Mouse (Mus musculus) stomach, embryonic 14.5 days (tissue): Measurements from ENCODE around the gene Meioc. TPM values are rescaled to one million over a fixed set of nuclear protein-coding genes. Genes with fewer than 3 reads are reported as not detected.
"Not testable (repeated sequence)": the region's sequence is repeated elsewhere in the genome, so short reads cannot be mapped to it uniquely, and the experiment has no call there.

Experiments
- ATAC-seq: fragments of 200-750 bp; cut with Nextera tagmentation; 2 replicates; pipeline ENCODE4 v1.8.0; 2017; ENCODE audit warnings: low read depth, moderate TSS enrichment; ENCODE audit not compliant: insufficient number of reproducible peaks, insufficient read depth, low FRiP score
- H3K27ac ChIP-seq: fragments of 300-500 bp; sonication (generic); 2 replicates; pipeline ENCODE4 v1.5.1; 2014; ENCODE audit warnings: mild to moderate bottlenecking, low read length, moderate library complexity, mixed read lengths
- H3K27me3 ChIP-seq: fragments of 300-500 bp; sonication (generic); 2 replicates; pipeline ENCODE4 v1.6.1; 2014; ENCODE audit warnings: low read length, control low read depth, mixed read lengths; ENCODE audit not compliant: control insufficient read depth, insufficient read depth
- H3K36me3 ChIP-seq: fragments of 300-500 bp; sonication (generic); 2 replicates; pipeline ENCODE4 v1.6.1; 2014; ENCODE audit warnings: mild to moderate bottlenecking, control low read depth, low read length, moderate library complexity, mixed read lengths; ENCODE audit not compliant: control insufficient read depth, insufficient read depth
- H3K4me1 ChIP-seq: fragments of 300-500 bp; sonication (generic); 2 replicates; pipeline ENCODE4 v1.6.1; 2014; ENCODE audit warnings: low read length, control low read depth, mixed read lengths; ENCODE audit not compliant: control insufficient read depth, insufficient read depth
- H3K4me2 ChIP-seq: fragments of 300-500 bp; sonication (generic); replicated peaks from 2 replicates; pipeline ENCODE4 v1.6.1; 2014; ENCODE audit warnings: low read depth, low read length, control low read depth
- H3K4me3 ChIP-seq: fragments of 300-500 bp; sonication (generic); 2 replicates; pipeline ENCODE4 v1.5.1; 2014; ENCODE audit warnings: low read depth, low read length, control low read depth
- H3K9ac ChIP-seq: fragments of 300-500 bp; sonication (generic); replicated peaks from 2 replicates; pipeline ENCODE4 v1.6.1; 2014; ENCODE audit warnings: low read depth, mild to moderate bottlenecking, control low read depth, low read length, moderate library complexity, mixed read lengths
- H3K9me3 ChIP-seq: fragments of 300-500 bp; sonication (generic); 2 replicates; pipeline ENCODE4 v1.6.1; 2016; ENCODE audit warnings: low read depth, low read length, control low read depth; ENCODE audit not compliant: control insufficient read depth
- WGBS: fragments of 180-500 bp; shearing (Covaris S2); extraction: QIAGEN DNeasy Blood & Tissue Kit; methylation state at CpG from one replicate; pipeline ENCODE4 v1.1.7; 2014; 5-methylcytosine and 5-hydroxymethylcytosine counted together
- polyA plus RNA-seq: library from polyadenylated mRNA; unstranded; fragments of >200 nt; fragmentation: Nextera tagmentation; extraction: Ambion mirVana; gene quantifications from 2 replicates; pipeline ENCODE4 v1.2.1, GENCODE M21; 2014

The Meioc gene
- polyA plus RNA-seq, 1 experiment from 2014 or later, result 0.80 TPM

- Histone ChIP-seq H3K27ac (no peak overlapping the region), H3K4me2 (peak overlapping the region; percentile 64), H3K36me3 (no peaks in the 10 kb centered on the region), H3K4me3 (peak overlapping the region; percentile 62), H3K4me1 (peaks cover 5% of the 10 kb centered on the region; the same call in 1 of the 2 replicates), H3K9ac (peak overlapping the region; percentile 57; the same call in 1 of the 2 replicates), H3K9me3 (no peaks in the 10 kb centered on the region), H3K27me3 (no peaks in the 10 kb centered on the region)
- WGBS, result 15% methylated on average over 9 of the region's 9 CpGs
- no peak for ATAC-seq
Observed at GRCm38 (mm10) chr11:102698018-102698476, 34.5 kb downstream of the Meioc start.

DNA sequence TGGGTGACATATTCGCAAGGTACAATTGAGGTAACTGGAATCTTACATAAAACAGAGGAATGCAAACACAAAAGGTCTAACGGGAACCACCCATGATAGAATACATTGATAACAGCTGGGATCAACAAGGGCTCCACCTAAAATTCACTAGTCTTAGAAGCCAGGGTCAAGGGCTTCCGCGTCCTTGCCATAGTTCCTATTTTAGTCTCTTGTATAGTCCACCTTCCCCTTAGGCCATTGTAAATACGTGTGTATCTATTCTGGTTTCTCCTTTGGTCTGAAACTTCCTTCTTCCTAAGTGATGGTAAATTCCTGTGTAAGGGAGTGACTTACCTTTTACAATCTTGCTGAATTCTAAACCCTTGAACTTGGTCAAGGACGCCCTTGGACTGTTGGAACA lies 38.7 kb downstream of the Meioc start:
- H3K27ac ChIP-seq, H3K4me2 ChIP-seq, H3K4me3 ChIP-seq, H3K4me1 ChIP-seq, H3K27me3 ChIP-seq, ATAC-seq, H3K9ac ChIP-seq, H3K9me3 ChIP-seq, H3K36me3 ChIP-seq: not testable (repeated sequence)
- WGBS, result 88% methylated on average over 6 of the region's 6 CpGs

- Histone ChIP-seq H3K4me2 (no peak overlapping the region), H3K27me3 (no peaks in the 10 kb centered on the region), H3K4me3 (no peak overlapping the region), H3K9me3 (0 out of 2 replicates have a peak, but pooled peaks cover under 1% of the 10 kb centered on the region), H3K4me1 (no peaks in the 10 kb centered on the region), H3K9ac (no peak overlapping the region), H3K27ac (no peak overlapping the region), H3K36me3 (no peaks in the 10 kb centered on the region)
- no peak for ATAC-seq
- 92% methylated on average over 4 of the region's 4 CpGs for WGBS
Observed at GRCm38 (mm10) chr11:102712411-102712810, 48.9 kb downstream of the Meioc start.

- not testable (repeated sequence) for H3K27ac ChIP-seq, H3K27me3 ChIP-seq, H3K36me3 ChIP-seq, H3K9ac ChIP-seq, H3K4me3 ChIP-seq, H3K9me3 ChIP-seq, H3K4me1 ChIP-seq, H3K4me2 ChIP-seq, ATAC-seq
- 84% methylated on average over 2 of the region's 2 CpGs for WGBS
Observed at GRCm38 (mm10) chr11:102714578-102714977, 51.1 kb downstream of the Meioc start.

- H3K9me3 ChIP-seq, result 0 out of 2 replicates have a peak, but pooled peaks cover 4% of the 10 kb centered on the region
- no peaks in the 10 kb centered on the region for H3K27me3 ChIP-seq
- no peak overlapping the region for H3K9ac ChIP-seq
- no peak overlapping the region for H3K27ac ChIP-seq
- 77% methylated on average over 7 of the region's 7 CpGs for WGBS
- H3K4me1 ChIP-seq, result no peaks in the 10 kb centered on the region
- H3K4me2 ChIP-seq, result no peak overlapping the region
- no peak overlapping the region for H3K4me3 ChIP-seq
- H3K36me3 ChIP-seq, result no peaks in the 10 kb centered on the region
- no peak for ATAC-seq
Observed at GRCm38 (mm10) chr11:102716135-102716534, 52.6 kb downstream of the Meioc start.

DNA sequence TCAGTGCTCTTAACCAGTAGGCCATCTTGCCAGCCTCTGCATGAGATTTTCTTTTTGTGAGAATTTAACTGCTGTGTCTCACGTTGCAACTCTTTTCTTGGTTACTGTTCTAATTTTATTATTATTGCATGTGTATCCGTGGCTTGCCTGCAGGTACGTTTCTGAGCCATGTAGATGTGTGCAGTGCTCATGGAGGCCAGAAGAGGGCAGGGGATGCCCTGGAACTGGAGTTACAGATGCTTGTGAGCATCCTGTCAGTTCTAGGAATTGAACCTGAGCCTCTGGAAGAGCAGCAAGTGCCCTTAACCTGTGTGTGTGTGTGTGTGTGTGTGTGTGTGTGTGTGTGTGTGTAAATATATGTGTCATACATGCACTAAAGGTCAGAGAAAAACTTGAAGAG lies 62.1 kb downstream of the Meioc start:
- no peaks in the 10 kb centered on the region for H3K27me3 ChIP-seq
- ATAC-seq, result no peak
- H3K4me3 ChIP-seq, result no peak overlapping the region
- no peak overlapping the region for H3K9ac ChIP-seq
- 33% methylated on average over 3 of the region's 3 CpGs for WGBS
- H3K9me3 ChIP-seq, result no peaks in the 10 kb centered on the region
- H3K36me3 ChIP-seq, result no peaks in the 10 kb centered on the region
- H3K4me2 ChIP-seq, result no peak overlapping the region
- no peaks in the 10 kb centered on the region for H3K4me1 ChIP-seq
- no peak overlapping the region for H3K27ac ChIP-seq

DNA sequence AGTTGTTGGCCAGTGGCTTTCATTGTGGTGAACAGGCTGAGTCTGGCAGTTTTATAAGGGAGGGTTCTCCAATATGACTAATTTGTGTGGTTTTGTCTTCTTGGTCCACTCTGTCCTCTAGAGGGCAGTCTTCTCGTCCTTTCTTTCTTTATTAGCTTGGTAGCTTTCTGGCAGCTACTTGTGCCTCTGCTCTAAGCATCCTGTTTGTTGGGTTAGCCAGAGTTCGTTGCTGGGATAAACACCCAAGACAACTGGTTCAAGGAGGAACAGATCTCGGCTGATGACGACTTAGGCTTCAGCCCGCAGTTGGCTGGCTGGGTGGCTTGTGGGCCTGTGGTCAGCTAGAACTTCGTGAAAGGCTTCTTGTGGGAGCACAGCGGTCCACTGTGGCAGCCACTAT lies 65.1 kb downstream of the Meioc start:
- Histone ChIP-seq H3K36me3 (no peaks in the 10 kb centered on the region), H3K4me1 (no peaks in the 10 kb centered on the region), H3K9me3 (no peaks in the 10 kb centered on the region), H3K4me3 (no peak overlapping the region), H3K27ac (no peak overlapping the region), H3K4me2 (no peak overlapping the region), H3K9ac (no peak overlapping the region), H3K27me3 (no peaks in the 10 kb centered on the region)
- ATAC-seq, result no peak
- 31% methylated on average over 7 of the region's 7 CpGs for WGBS

DNA sequence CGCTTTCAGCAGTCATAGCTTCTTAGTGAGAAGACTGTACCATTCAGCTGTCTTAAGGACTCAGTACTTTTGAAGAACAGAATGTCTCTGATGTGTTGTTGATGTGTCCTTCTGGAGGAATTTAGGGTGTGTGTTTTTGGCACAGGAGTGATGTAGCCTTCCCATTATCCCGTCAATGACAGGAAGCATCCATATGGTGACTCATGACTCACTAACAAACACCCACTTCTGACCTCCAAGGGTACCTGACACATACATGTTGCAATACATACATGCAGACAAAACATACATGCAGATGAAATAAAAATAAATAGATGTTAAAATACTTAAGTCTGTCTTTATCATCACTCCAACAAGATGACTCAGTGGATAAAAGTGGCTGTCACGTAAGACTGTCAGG lies 66.3 kb downstream of the Meioc start:
- 77% methylated on average over 3 of the region's 3 CpGs for WGBS
- no peak for ATAC-seq

DNA sequence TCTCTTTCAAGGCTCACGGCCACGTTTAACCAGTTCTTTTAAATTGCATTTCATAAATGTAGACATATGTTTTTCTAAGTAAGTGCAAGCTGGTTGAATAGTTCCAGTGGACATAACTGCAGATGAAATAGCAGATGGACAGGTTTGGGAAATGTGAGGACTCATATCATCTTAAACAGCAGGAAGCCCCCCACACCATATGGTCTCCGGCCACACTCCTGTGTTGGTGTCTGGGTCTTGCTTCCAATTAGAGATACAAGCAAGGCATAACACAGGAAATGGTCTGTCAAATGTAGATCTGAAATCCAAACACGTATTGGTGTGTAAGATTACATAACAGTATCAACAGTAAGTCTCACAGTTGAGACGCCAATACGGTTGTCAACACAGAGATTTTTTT lies 67.8 kb downstream of the Meioc start:
- H3K27ac ChIP-seq, result no peak overlapping the region
- no peak overlapping the region for H3K4me3 ChIP-seq
- H3K27me3 ChIP-seq, result no peaks in the 10 kb centered on the region
- 74% methylated on average over 6 of the region's 6 CpGs for WGBS
- H3K4me2 ChIP-seq, result no peak overlapping the region
- ATAC-seq, result no peak
- no peaks in the 10 kb centered on the region for H3K36me3 ChIP-seq
- no peaks in the 10 kb centered on the region for H3K4me1 ChIP-seq
- no peaks in the 10 kb centered on the region for H3K9me3 ChIP-seq
- H3K9ac ChIP-seq, result no peak overlapping the region

More for the DNA sequence above, 66.3 kb downstream of the Meioc start:
- H3K9me3 ChIP-seq, result no peaks in the 10 kb centered on the region
- no peak overlapping the region for H3K4me2 ChIP-seq
- H3K9ac ChIP-seq, result no peak overlapping the region
- no peaks in the 10 kb centered on the region for H3K36me3 ChIP-seq
- no peaks in the 10 kb centered on the region for H3K4me1 ChIP-seq
- H3K27me3 ChIP-seq, result no peaks in the 10 kb centered on the region
- no peak overlapping the region for H3K4me3 ChIP-seq
- H3K27ac ChIP-seq, result no peak overlapping the region
